Mouse (Mus musculus) stomach, embryonic 14.5 days (tissue): ENCODE results near the gene Polr1e. TPM values are rescaled to one million over a fixed set of nuclear protein-coding genes. Genes with fewer than 3 reads are reported as not detected.
"Not testable (repeated sequence)": the region's sequence is repeated elsewhere in the genome, so short reads cannot be mapped to it uniquely, and the experiment has no call there.

Experiments
- ATAC-seq: fragments of 200-750 bp; cut with Nextera tagmentation; 2 replicates; pipeline ENCODE4 v1.8.0; 2017; ENCODE audit warnings: low read depth, moderate TSS enrichment; ENCODE audit not compliant: insufficient number of reproducible peaks, insufficient read depth, low FRiP score
- H3K27ac ChIP-seq: fragments of 300-500 bp; sonication (generic); 2 replicates; pipeline ENCODE4 v1.5.1; 2014; ENCODE audit warnings: mild to moderate bottlenecking, low read length, moderate library complexity, mixed read lengths
- H3K27me3 ChIP-seq: fragments of 300-500 bp; sonication (generic); 2 replicates; pipeline ENCODE4 v1.6.1; 2014; ENCODE audit warnings: low read length, control low read depth, mixed read lengths; ENCODE audit not compliant: control insufficient read depth, insufficient read depth
- H3K36me3 ChIP-seq: fragments of 300-500 bp; sonication (generic); 2 replicates; pipeline ENCODE4 v1.6.1; 2014; ENCODE audit warnings: mild to moderate bottlenecking, control low read depth, low read length, moderate library complexity, mixed read lengths; ENCODE audit not compliant: control insufficient read depth, insufficient read depth
- H3K4me1 ChIP-seq: fragments of 300-500 bp; sonication (generic); 2 replicates; pipeline ENCODE4 v1.6.1; 2014; ENCODE audit warnings: low read length, control low read depth, mixed read lengths; ENCODE audit not compliant: control insufficient read depth, insufficient read depth
- H3K4me2 ChIP-seq: fragments of 300-500 bp; sonication (generic); replicated peaks from 2 replicates; pipeline ENCODE4 v1.6.1; 2014; ENCODE audit warnings: low read depth, low read length, control low read depth
- H3K4me3 ChIP-seq: fragments of 300-500 bp; sonication (generic); 2 replicates; pipeline ENCODE4 v1.5.1; 2014; ENCODE audit warnings: low read depth, low read length, control low read depth
- H3K9ac ChIP-seq: fragments of 300-500 bp; sonication (generic); replicated peaks from 2 replicates; pipeline ENCODE4 v1.6.1; 2014; ENCODE audit warnings: low read depth, mild to moderate bottlenecking, control low read depth, low read length, moderate library complexity, mixed read lengths
- H3K9me3 ChIP-seq: fragments of 300-500 bp; sonication (generic); 2 replicates; pipeline ENCODE4 v1.6.1; 2016; ENCODE audit warnings: low read depth, low read length, control low read depth; ENCODE audit not compliant: control insufficient read depth
- WGBS: fragments of 180-500 bp; shearing (Covaris S2); extraction: QIAGEN DNeasy Blood & Tissue Kit; methylation state at CpG from one replicate; pipeline ENCODE4 v1.1.7; 2014; 5-methylcytosine and 5-hydroxymethylcytosine counted together
- polyA plus RNA-seq: library from polyadenylated mRNA; unstranded; fragments of >200 nt; fragmentation: Nextera tagmentation; extraction: Ambion mirVana; gene quantifications from 2 replicates; pipeline ENCODE4 v1.2.1, GENCODE M21; 2014

The Polr1e gene
- polyA plus RNA-seq, 1 experiment from 2014 or later = 34.6 TPM

GRCm38 (mm10) chr4:45047956-45048355, 29.6 kb downstream of the Polr1e start:
- Histone ChIP-seq H3K9ac (no peak overlapping the region), H3K27ac (no peak overlapping the region), H3K9me3 (no peaks in the 10 kb centered on the region), H3K4me2 (no peak overlapping the region), H3K4me1 (no peaks in the 10 kb centered on the region), H3K4me3 (no peak overlapping the region), H3K36me3 (peaks cover 23% of the 10 kb centered on the region), H3K27me3 (no peaks in the 10 kb centered on the region)
- 78% methylated on average over 9 of the region's 9 CpGs for WGBS
- no peak for ATAC-seq

- peaks cover 17% of the 10 kb centered on the region for H3K36me3 ChIP-seq
- no peak for ATAC-seq
- 52% methylated on average over 3 of the region's 3 CpGs for WGBS
Observed at GRCm38 (mm10) chr4:45054862-45055261, 36.5 kb downstream of the Polr1e start.

GRCm38 (mm10) chr4:45055451-45055850, 37.1 kb downstream of the Polr1e start:
- Histone ChIP-seq H3K27ac (no peak overlapping the region), H3K27me3 (no peaks in the 10 kb centered on the region), H3K4me2 (no peak overlapping the region), H3K9me3 (no peaks in the 10 kb centered on the region), H3K4me1 (no peaks in the 10 kb centered on the region), H3K36me3 (peaks cover 17% of the 10 kb centered on the region), H3K4me3 (no peak overlapping the region), H3K9ac (no peak overlapping the region)
- no peak for ATAC-seq
- WGBS = 87% methylated on average over 8 of the region's 8 CpGs

More at GRCm38 (mm10) chr4:45054862-45055261, 36.5 kb downstream of the Polr1e start:
- H3K4me3 ChIP-seq = no peak overlapping the region
- H3K27ac ChIP-seq = no peak overlapping the region
- no peaks in the 10 kb centered on the region for H3K9me3 ChIP-seq
- H3K4me1 ChIP-seq = no peaks in the 10 kb centered on the region
- no peaks in the 10 kb centered on the region for H3K27me3 ChIP-seq
- H3K4me2 ChIP-seq = no peak overlapping the region
- H3K9ac ChIP-seq = no peak overlapping the region

GRCm38 (mm10) chr4:45063836-45064235, 45.5 kb downstream of the Polr1e start:
- not testable (repeated sequence) for H3K27me3 ChIP-seq, H3K4me3 ChIP-seq, ATAC-seq, H3K9me3 ChIP-seq, H3K4me2 ChIP-seq, H3K9ac ChIP-seq, H3K36me3 ChIP-seq, H3K27ac ChIP-seq, H3K4me1 ChIP-seq
- WGBS = 94% methylated on average over 1 of the region's 1 CpGs

GRCm38 (mm10) chr4:45064577-45064976, 46.2 kb downstream of the Polr1e start:
- Histone ChIP-seq H3K4me2 (no peak overlapping the region), H3K9ac (no peak overlapping the region), H3K4me3 (no peak overlapping the region), H3K27me3 (no peaks in the 10 kb centered on the region), H3K27ac (no peak overlapping the region), H3K36me3 (peaks cover 6% of the 10 kb centered on the region; the same call in 1 of the 2 replicates), H3K9me3 (no peaks in the 10 kb centered on the region), H3K4me1 (no peaks in the 10 kb centered on the region)
- WGBS = 80% methylated on average over 2 of the region's 2 CpGs
- no peak for ATAC-seq

DNA sequence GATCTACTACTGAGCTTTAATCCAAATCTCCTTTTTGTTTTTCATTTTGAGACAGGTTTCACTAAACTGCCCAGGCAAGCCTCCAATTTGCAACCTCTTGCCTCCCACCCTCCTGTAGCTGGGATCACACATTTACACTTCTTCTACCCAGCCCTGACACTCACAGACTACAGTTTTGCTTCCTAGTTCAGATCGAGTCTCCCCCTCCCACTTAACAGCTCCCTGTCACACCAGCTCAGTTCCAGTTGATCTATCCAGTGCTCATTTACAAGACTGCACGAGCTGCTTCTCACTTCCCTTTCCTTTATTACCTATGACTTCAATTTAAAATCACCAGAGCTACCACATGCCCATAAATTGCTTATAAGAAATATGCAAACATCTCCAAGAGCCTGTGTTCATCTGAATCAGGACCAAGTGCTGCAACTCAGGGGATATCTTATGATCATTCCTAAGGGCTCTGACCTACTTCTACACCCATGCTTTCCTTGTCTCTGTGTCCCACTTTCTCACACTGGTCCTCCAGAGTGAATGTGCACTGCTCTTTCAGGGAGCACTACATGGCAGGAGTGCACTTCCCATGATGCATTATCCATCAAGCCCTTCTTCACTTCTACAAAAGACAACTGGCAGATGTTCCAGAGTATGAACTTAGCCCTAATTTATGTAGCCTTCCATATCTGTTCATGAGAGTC, 47.8 kb downstream of the Polr1e start:
- 44% methylated on average over 2 of the region's 2 CpGs for WGBS
- no peaks in the 10 kb centered on the region for H3K27me3 ChIP-seq
- no peak overlapping the region for H3K4me3 ChIP-seq
- H3K36me3 ChIP-seq = peaks cover 6% of the 10 kb centered on the region; the same call in 1 of the 2 replicates
- H3K9me3 ChIP-seq = no peaks in the 10 kb centered on the region
- H3K9ac ChIP-seq = no peak overlapping the region
- no peak overlapping the region for H3K4me2 ChIP-seq
- ATAC-seq = no peak
- H3K27ac ChIP-seq = no peak overlapping the region
- H3K4me1 ChIP-seq = no peaks in the 10 kb centered on the region

- no peak for ATAC-seq
Observed at GRCm38 (mm10) chr4:45067742-45068141, 49.4 kb downstream of the Polr1e start.

DNA sequence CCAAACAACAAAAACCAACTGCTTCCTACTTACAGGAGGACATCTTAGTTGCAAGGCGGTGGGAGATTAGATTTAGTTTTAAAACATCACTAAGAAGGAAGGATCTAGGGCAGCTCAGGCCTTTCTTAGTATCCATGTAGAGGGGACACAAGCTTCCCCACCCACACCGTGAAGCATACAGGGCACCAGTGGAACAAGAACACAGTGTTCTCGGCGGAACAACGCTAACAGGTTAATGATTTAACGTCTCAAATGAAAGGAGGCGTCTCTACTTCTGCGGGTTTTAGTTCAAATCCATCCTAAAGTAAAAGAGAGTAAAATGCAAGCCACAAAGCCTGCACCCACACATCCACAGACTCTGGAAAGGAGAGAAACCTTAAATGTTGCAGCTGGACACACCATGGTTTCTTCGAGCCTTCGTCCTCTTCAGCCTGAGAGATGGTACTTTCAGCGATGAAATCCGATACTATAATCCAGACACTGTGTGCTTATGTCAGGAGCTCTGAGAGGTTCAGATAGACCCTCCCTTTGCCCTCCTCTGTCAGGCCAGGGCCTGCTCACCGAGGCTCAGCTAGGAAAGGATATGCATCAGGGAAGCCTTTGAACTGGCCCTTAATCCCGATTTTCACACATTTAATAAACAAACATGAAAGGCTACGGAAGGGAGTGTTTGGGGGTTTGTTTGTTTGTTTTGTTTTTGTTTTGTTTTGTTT, 54.0 kb downstream of the Polr1e start:
- H3K36me3 ChIP-seq = no peaks in the 10 kb centered on the region
- no peaks in the 10 kb centered on the region for H3K27me3 ChIP-seq
- H3K4me2 ChIP-seq = no peak overlapping the region
- WGBS = 51% methylated on average over 15 of the region's 15 CpGs
- H3K4me1 ChIP-seq = no peaks in the 10 kb centered on the region
- H3K27ac ChIP-seq = no peak overlapping the region
- no peak overlapping the region for H3K4me3 ChIP-seq
- ATAC-seq = no peak
- H3K9me3 ChIP-seq = no peaks in the 10 kb centered on the region
- H3K9ac ChIP-seq = no peak overlapping the region

More at GRCm38 (mm10) chr4:45067742-45068141, 49.4 kb downstream of the Polr1e start:
- Histone ChIP-seq H3K9me3 (no peaks in the 10 kb centered on the region), H3K4me3 (no peak overlapping the region), H3K9ac (no peak overlapping the region), H3K27ac (no peak overlapping the region; the same call in 1 of the 2 replicates), H3K4me1 (no peaks in the 10 kb centered on the region), H3K27me3 (no peaks in the 10 kb centered on the region), H3K36me3 (no peaks in the 10 kb centered on the region), H3K4me2 (no peak overlapping the region)
- WGBS = 82% methylated on average over 4 of the region's 4 CpGs
